Mouse (Mus musculus) spleen, postnatal 36 days (tissue): ENCODE measurements around the gene Gm20503.

Experiments
- DNase-seq, 2 experiments: peaks; one replicate each; pipeline ENCODE4 v3.0.0; 2022; ENCODE audit warnings: low spot score in 2 of 2, mixed read lengths in 1 of 2

The Gm20503 gene

GRCm38 (mm10) chr4:59002948-59003805, at the start of gene Gm20503:
Gene Gm20503 (plus strand): TSS chr4:59003210.
- peak; percentile 93 to 94 for DNase-seq

- DNase-seq = no peak
These were observed 41.3 kb upstream of the Gm20503 start for GRCm38 (mm10) chr4:58961719-58962118.

- DNase-seq = no peak
These were observed 39.7 kb upstream of the Gm20503 start for GRCm38 (mm10) chr4:58963271-58963670.

GRCm38 (mm10) chr4:58965136-58965535, 37.9 kb upstream of the Gm20503 start:
- DNase-seq = no peak

- DNase-seq = peak; percentile 42 to 43
These were observed 32.3 kb upstream of the Gm20503 start for GRCm38 (mm10) chr4:58970678-58971077.

GRCm38 (mm10) chr4:58975711-58976110, 27.3 kb upstream of the Gm20503 start:
- DNase-seq = no peak

- no peak for DNase-seq
These were observed 21.6 kb upstream of the Gm20503 start for GRCm38 (mm10) chr4:58981421-58981820.

- DNase-seq = no peak
These were observed 20.2 kb upstream of the Gm20503 start for GRCm38 (mm10) chr4:58982806-58983205.

GRCm38 (mm10) chr4:58985157-58985648, 17.8 kb upstream of the Gm20503 start:
- DNase-seq = peak; percentile 59 to 69

- DNase-seq = peak; percentile 81 to 86
These were observed 16.3 kb upstream of the Gm20503 start, which contains the start of gene Ptgr1 for GRCm38 (mm10) chr4:58986540-58987190. Gene Ptgr1 (minus strand): TSS chr4:58987119.

GRCm38 (mm10) chr4:58989303-58989898, 13.6 kb upstream of the Gm20503 start:
- no peak for DNase-seq

- no peak for DNase-seq
These were observed 12.2 kb upstream of the Gm20503 start for GRCm38 (mm10) chr4:58990609-58991434.

- no peak for DNase-seq
These were observed 10.8 kb upstream of the Gm20503 start for GRCm38 (mm10) chr4:58992195-58992594.

GRCm38 (mm10) chr4:58994762-58995161, 8.2 kb upstream of the Gm20503 start, which contains the start of gene Dnajc25:
Gene Dnajc25 (plus strand): TSS chr4:58995062.
- DNase-seq = no peak

GRCm38 (mm10) chr4:58995251-58995693, 7.7 kb upstream of the Gm20503 start:
- DNase-seq = no peak

- no peak for DNase-seq
These were observed 5.9 kb upstream of the Gm20503 start for GRCm38 (mm10) chr4:58997081-58997480.

- DNase-seq = no peak
These were observed 4.3 kb upstream of the Gm20503 start for GRCm38 (mm10) chr4:58998688-58999087.

GRCm38 (mm10) chr4:58999686-59000085, 3.3 kb upstream of the Gm20503 start:
- DNase-seq = peak; percentile 57 to 64

GRCm38 (mm10) chr4:59000614-59001013, 2.4 kb upstream of the Gm20503 start:
- peak; percentile 63 to 64 for DNase-seq

GRCm38 (mm10) chr4:59003806-59004200, 793 bp downstream of the Gm20503 start:
- DNase-seq = no peak

GRCm38 (mm10) chr4:59006211-59006610, 3.2 kb downstream of the Gm20503 start:
- DNase-seq = no peak
